Mouse (Mus musculus) macrophage (primary cell): ENCODE measurements around the gene Wdr81. TPM values are rescaled to one million over a fixed set of nuclear protein-coding genes. Genes with fewer than 3 reads are reported as not detected.

Source experiments
- H3K27ac ChIP-seq: fragments of 350-480 bp; formaldehyde crosslinking; 2 replicates; pipeline ENCODE4 v1.9.0; 2021
- H3K36me3 ChIP-seq: fragments of 350-480 bp; formaldehyde crosslinking; 2 replicates; pipeline ENCODE4 v1.9.0; 2021; ENCODE audit errors: inconsistent target
- H3K4me3 ChIP-seq: fragments of 350-480 bp; formaldehyde crosslinking; 2 replicates; pipeline ENCODE4 v1.9.0; 2021; ENCODE audit errors: inconsistent target
- H3K79me2 ChIP-seq: fragments of 350-480 bp; formaldehyde crosslinking; 2 replicates; pipeline ENCODE4 v1.9.0; 2021; ENCODE audit errors: inconsistent target
- WGBS: methylation state at CpG from one replicate; pipeline ENCODE4 v1.1.7; 2026; ENCODE audit warnings: inconsistent platforms; ENCODE audit not compliant: missing documents; 5-methylcytosine and 5-hydroxymethylcytosine counted together
- polyA plus RNA-seq: library from polyadenylated mRNA; stranded (reverse); fragments of 250-400 nt; gene quantifications from 3 replicates; pipeline ENCODE4 v1.2.4, GENCODE M21; 2018; ENCODE audit warnings: inconsistent platforms
- total RNA-seq, 78 experiments: library from RNA; depleted of rRNA; stranded (reverse); fragments of 250-400 nt; gene quantifications; 1 replicate in 9 of 78; 2 replicates in 24 of 78; 3 replicates in 43 of 78; 4 replicates in 2 of 78; pipeline ENCODE4 v1.2.4; 2018; ENCODE audit warnings: inconsistent platforms in 56 of 78

Gene Wdr81
- 100 to 1,000 TPM in 11 of 26 experiments, 10 to 100 TPM in 15; 43.1 to 170 (median 98.5) TPM for total RNA-seq (2018; cell fraction: chromatin; rRNA removed)
- 10 to 100 TPM; 25.1 to 84.8 (median 54.5) TPM for total RNA-seq (2018; cell fraction: cytosol; rRNA removed)
- total RNA-seq (2018; cell fraction: nucleus; rRNA removed): 100 to 1,000 TPM in 9 of 26 experiments, 10 to 100 TPM in 17; 49.0 to 151 (median 92.0) TPM
- polyA plus RNA-seq: 45.8 to 53.6 TPM (median 49.5 TPM) in 3 replicates

GRCm38 (mm10) chr11:75453991-75454930 lies at the start of gene Wdr81:
TSS of gene Wdr81 (minus strand) at chr11:75454717.
- Histone ChIP-seq H3K4me3 (peak within 1 kb of the TSS; percentile 73), H3K36me3 (peaks cover 29% of the 10 kb centered on the region), H3K27ac (peak within 1 kb of the TSS; percentile 91), H3K79me2 (peaks cover 52% of the 10 kb centered on the region)
- 6% methylated on average over 54 of the region's 56 CpGs for WGBS

GRCm38 (mm10) chr11:75498126-75498525 lies 43.6 kb upstream of the Wdr81 start:
- WGBS: 100% methylated on average over 1 of the region's 1 CpGs
- H3K4me3 ChIP-seq: no peak overlapping the region
- H3K79me2 ChIP-seq: no peaks in the 10 kb centered on the region
- no peak overlapping the region for H3K27ac ChIP-seq
- H3K36me3 ChIP-seq: peaks cover 100% of the 10 kb centered on the region

- WGBS: 85% methylated on average over 10 of the region's 10 CpGs
- Histone ChIP-seq H3K27ac (no peak overlapping the region), H3K79me2 (peaks cover 6% of the 10 kb centered on the region), H3K36me3 (peaks cover 100% of the 10 kb centered on the region), H3K4me3 (no peak overlapping the region)
These were observed 40.0 kb upstream of the Wdr81 start for GRCm38 (mm10) chr11:75494296-75495049.

- 28% methylated on average over 6 of the region's 6 CpGs for WGBS
These were observed 33.0 kb upstream of the Wdr81 start for GRCm38 (mm10) chr11:75487496-75487895.

GRCm38 (mm10) chr11:75486601-75487285 lies 32.2 kb upstream of the Wdr81 start, which contains the start of gene Prpf8:
TSS of gene Prpf8 (plus strand) at chr11:75486816.
- H3K36me3 ChIP-seq: peaks cover 31% of the 10 kb centered on the region
- H3K79me2 ChIP-seq: peaks cover 34% of the 10 kb centered on the region
- peak within 1 kb of the TSS; percentile 73 for H3K27ac ChIP-seq
- peak within 1 kb of the TSS; percentile 96 for H3K4me3 ChIP-seq
- under 1% methylated on average over 44 of the region's 52 CpGs for WGBS

More at GRCm38 (mm10) chr11:75487496-75487895, 33.0 kb upstream of the Wdr81 start:
- H3K4me3 ChIP-seq: peak overlapping the region; percentile 96
- H3K36me3 ChIP-seq: peaks cover 39% of the 10 kb centered on the region
- peaks cover 34% of the 10 kb centered on the region for H3K79me2 ChIP-seq
- peak overlapping the region; percentile 73 for H3K27ac ChIP-seq

- no peak overlapping the region for H3K4me3 ChIP-seq
- H3K36me3 ChIP-seq: peaks cover 26% of the 10 kb centered on the region
- no peak overlapping the region; the same call in 1 of the 2 replicates for H3K27ac ChIP-seq
- H3K79me2 ChIP-seq: peaks cover 34% of the 10 kb centered on the region
- WGBS: 0% methylated on average over 2 of the region's 3 CpGs
These were observed 31.7 kb upstream of the Wdr81 start for GRCm38 (mm10) chr11:75486192-75486591.

- no peak overlapping the region for H3K27ac ChIP-seq
These were observed 18.9 kb upstream of the Wdr81 start for GRCm38 (mm10) chr11:75473376-75473775.

GRCm38 (mm10) chr11:75472469-75473081 lies 18.1 kb upstream of the Wdr81 start:
- Histone ChIP-seq H3K79me2 (no peaks in the 10 kb centered on the region), H3K4me3 (no peak overlapping the region), H3K36me3 (no peaks in the 10 kb centered on the region), H3K27ac (no peak overlapping the region)
- 37% methylated on average over 11 of the region's 11 CpGs for WGBS

More at GRCm38 (mm10) chr11:75473376-75473775, 18.9 kb upstream of the Wdr81 start:
- Histone ChIP-seq H3K4me3 (no peak overlapping the region), H3K79me2 (no peaks in the 10 kb centered on the region), H3K36me3 (no peaks in the 10 kb centered on the region)
- WGBS: 89% methylated on average over 7 of the region's 7 CpGs

- no peaks in the 10 kb centered on the region for H3K79me2 ChIP-seq
- H3K4me3 ChIP-seq: no peak overlapping the region
- no peak overlapping the region for H3K27ac ChIP-seq
- H3K36me3 ChIP-seq: peaks cover 10% of the 10 kb centered on the region
- 96% methylated on average over 2 of the region's 3 CpGs for WGBS
These were observed 16.2 kb upstream of the Wdr81 start for GRCm38 (mm10) chr11:75470675-75471074.

GRCm38 (mm10) chr11:75469261-75469660 lies 14.7 kb upstream of the Wdr81 start:
- Histone ChIP-seq H3K79me2 (peaks cover 13% of the 10 kb centered on the region), H3K36me3 (peaks cover 24% of the 10 kb centered on the region), H3K27ac (no peak overlapping the region), H3K4me3 (no peak overlapping the region)
- 98% methylated on average over 4 of the region's 4 CpGs for WGBS

GRCm38 (mm10) chr11:75468410-75468809 lies 13.9 kb upstream of the Wdr81 start:
- 53% methylated on average over 7 of the region's 7 CpGs for WGBS
- Histone ChIP-seq H3K36me3 (peaks cover 33% of the 10 kb centered on the region), H3K4me3 (no peak overlapping the region; the same call in 1 of the 2 replicates), H3K79me2 (peaks cover 22% of the 10 kb centered on the region), H3K27ac (no peak overlapping the region)

GRCm38 (mm10) chr11:75467512-75468215 lies 13.1 kb upstream of the Wdr81 start:
- H3K4me3 ChIP-seq: peak overlapping the region; percentile 5; the same call in 1 of the 2 replicates
- no peak overlapping the region for H3K27ac ChIP-seq
- peaks cover 29% of the 10 kb centered on the region for H3K79me2 ChIP-seq
- 25% methylated on average over 19 of the region's 19 CpGs for WGBS
- peaks cover 35% of the 10 kb centered on the region for H3K36me3 ChIP-seq
